8 mouse cellular contexts compared by ENCODE assay signal in genomic region chr4:123016451-123016957, GRCm38 (mm10). TPM values are rescaled to one million over a fixed set of nuclear protein-coding genes. Genes with fewer than 3 reads are reported as not detected.
DNase-seq lines count a peak whose midpoint lies in the region; ATAC-seq and TF ChIP-seq lines count a peak whose summit lies in the region.

Trit1 (plus strand) TSS chr4:123016597.

- WGBS in hindbrain, embryonic 16.5 days: under 1% methylated on average over 34 of the region's 34 CpGs

- intact Hi-C loops in left cerebral cortex, adult 2 months (cut with DNase I): no loop called here

- H3K4me1 ChIP-seq in hindbrain, embryonic 16.5 days (ENCODE audit: control insufficient read depth, insufficient read depth, low read depth, low read length): peaks cover 46% of the 10 kb centered on the region

- peak within 1 kb of the TSS; percentile 88 for H3K4me2 ChIP-seq in hindbrain, embryonic 16.5 days (ENCODE audit: low read length)

- H3K9me3 ChIP-seq in hindbrain, embryonic 16.5 days (ENCODE audit: control insufficient read depth, low read length): no peaks in the 10 kb centered on the region

- DNase-seq in WW6 (ENCODE audit: low read depth, low spot score): peak; percentile 87
- DNase-seq in cerebellum, postnatal 4 days (ENCODE audit: low spot score in 2 of 2): peak; percentile 87 to 91
- peak; percentile 93 for DNase-seq in gastrocnemius, adult 18-20 months (ENCODE audit: low spot score)
- peak; percentile 95 to 96 for DNase-seq in left cerebral cortex, adult 2 months (ENCODE audit: extremely low spot score in 1 of 2, low spot score in 2 of 2)
- peak; percentile 95 to 96 for DNase-seq in right cerebral cortex, adult 2 months (ENCODE audit: low spot score in 2 of 2)
- DNase-seq in urinary bladder, postnatal 14 days (ENCODE audit: low spot score): peak; percentile 95

- TF ChIP-seq CTCF in left cerebral cortex, adult 2 months (IDR thresholded peaks at IDR 0.05): no peak

- peak within 1 kb of the TSS; percentile 85 for H3K9ac ChIP-seq in hindbrain, embryonic 16.5 days (ENCODE audit: low read depth, low read length)

- peak within 1 kb of the TSS; percentile 68 for H3K4me3 ChIP-seq in hindbrain, embryonic 16.5 days (ENCODE audit: low read length)
- peak within 1 kb of the TSS; percentile 91 for H3K4me3 ChIP-seq in left cerebral cortex, adult 2 months

- H3K27ac ChIP-seq in hindbrain, embryonic 16.5 days (ENCODE audit: low read depth, low read length): peak within 1 kb of the TSS; percentile 89
- peak within 1 kb of the TSS; percentile 88 for H3K27ac ChIP-seq in left cerebral cortex, adult 2 months

- peak; percentile 91 for ATAC-seq in hindbrain, embryonic 16.5 days
- ATAC-seq in megakaryocyte, adult 5-6 weeks (ENCODE audit: poor library complexity, severe bottlenecking): peak; percentile 94

- no peaks in the 10 kb centered on the region for H3K27me3 ChIP-seq in hindbrain, embryonic 16.5 days (replicated peaks; ENCODE audit: control insufficient read depth, insufficient read depth, low read length)

- no peaks in the 10 kb centered on the region for H3K36me3 ChIP-seq in hindbrain, embryonic 16.5 days (ENCODE audit: control insufficient read depth, insufficient read depth, low read length)

RNA-seq across cellular contexts. Expression of gene Trit1, which starts in this region (rescaled TPM):
- total RNA-seq in gastrocnemius, adult 18-20 months (2021): 1 to 10 TPM; 6.5 to 6.8 TPM
- 21.4 and 21.5 TPM in 2 replicates for polyA plus RNA-seq in hindbrain, embryonic 16.5 days (2015; fragmentation: Nextera tagmentation; extraction: Ambion mirVana)
- 10 to 100 TPM; 17.9 to 21.8 TPM for total RNA-seq in left cerebral cortex, adult 2 months (2021)
- total RNA-seq in megakaryocyte, adult 5-6 weeks (2015): 10.7 and 16.5 TPM in 2 replicates
- 21.0 and 22.3 TPM in 2 replicates for total RNA-seq in megakaryocyte, adult 5-6 weeks (2017)

Comparison
In these comparisons a context has a peak if more than half of its experiments do, and no peak if none do; other contexts are left out.
1. Peak in every context shown above with its lines: DNase-seq, ATAC-seq, H3K4me3 ChIP-seq and H3K27ac ChIP-seq.